In the genomic region with DNA sequence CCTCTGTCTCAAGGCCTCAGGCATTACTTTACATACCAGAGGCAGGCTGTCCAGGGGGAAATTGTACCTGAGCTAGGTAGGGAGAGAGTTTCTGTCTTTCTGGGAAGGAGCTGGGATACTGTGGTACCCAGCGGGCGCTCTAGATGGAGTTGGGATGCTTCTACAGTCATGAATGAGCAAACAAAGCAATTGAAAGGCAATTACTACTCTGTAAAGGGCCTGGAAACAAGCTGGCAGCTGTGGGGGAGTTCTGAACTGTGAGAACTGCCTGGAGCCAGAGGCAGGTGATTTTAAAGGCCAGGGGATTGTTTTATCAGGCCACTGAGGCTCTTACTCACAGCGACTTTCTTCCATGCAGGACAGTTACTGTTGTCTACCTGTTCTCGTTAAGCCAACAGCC, we compare ENCODE assay signal across 10 mouse cellular contexts.
DNase-seq lines count a peak whose midpoint lies in the region; ATAC-seq and TF ChIP-seq lines count a peak whose summit lies in the region.
"Had no signal": no experiment of that assay in that cellular context is flagged by ENCODE, and none has a peak within 500 bp of the region (broad histone marks: within the 10 kb centered on the region; RNA-seq: fewer than 3 reads in every experiment).

No protein-coding gene starts in this region.

- no peak for DNase-seq in midbrain, embryonic 10.5 days (ENCODE audit: low spot score)
- no peak for DNase-seq in thymus, postnatal 36 days
- DNase-seq: liver, embryonic 13.5 days; lung, postnatal 10 days had no signal

- ATAC-seq in midbrain, embryonic 16.5 days: no peak
- ATAC-seq in forebrain, embryonic 13.5 days: peak; percentile 59
- no peak for ATAC-seq in hindbrain, embryonic 13.5 days (ENCODE audit: low FRiP score)
- ATAC-seq in neural tube, embryonic 13.5 days (ENCODE audit: low read depth): peak; percentile 36; the same call in 1 of the 2 replicates
- no peak for ATAC-seq in intestine, postnatal 0 days

- H3K9me3 ChIP-seq in midbrain, embryonic 10.5 days (replicated peaks): no peaks in the 10 kb centered on the region
- no peaks in the 10 kb centered on the region for H3K9me3 ChIP-seq in midbrain, embryonic 16.5 days (replicated peaks; ENCODE audit: control insufficient read depth, low read length, poor library complexity, severe bottlenecking)
- no peaks in the 10 kb centered on the region for H3K9me3 ChIP-seq in forebrain, embryonic 13.5 days (replicated peaks)
- no peaks in the 10 kb centered on the region for H3K9me3 ChIP-seq in hindbrain, embryonic 13.5 days
- no peaks in the 10 kb centered on the region for H3K9me3 ChIP-seq in neural tube, embryonic 13.5 days
- no peaks in the 10 kb centered on the region for H3K9me3 ChIP-seq in intestine, postnatal 0 days (ENCODE audit: control insufficient read depth)
- H3K9me3 ChIP-seq: liver, embryonic 13.5 days had no signal

- H3K4me2 ChIP-seq in midbrain, embryonic 16.5 days (ENCODE audit: low read length): no peak overlapping the region
- H3K4me2 ChIP-seq in forebrain, embryonic 13.5 days: no peak overlapping the region
- no peak overlapping the region for H3K4me2 ChIP-seq in hindbrain, embryonic 13.5 days
- H3K4me2 ChIP-seq in neural tube, embryonic 13.5 days: no peak overlapping the region
- no peak overlapping the region for H3K4me2 ChIP-seq in intestine, postnatal 0 days (replicated peaks; ENCODE audit: low read depth)
- H3K4me2 ChIP-seq: liver, embryonic 13.5 days had no signal

- H3K4me1 ChIP-seq in midbrain, embryonic 10.5 days: peaks cover 28% of the 10 kb centered on the region
- H3K4me1 ChIP-seq in midbrain, embryonic 16.5 days (ENCODE audit: control insufficient read depth, insufficient read depth, low read length): peaks cover 4% of the 10 kb centered on the region; the same call in 1 of the 2 replicates
- H3K4me1 ChIP-seq in forebrain, embryonic 13.5 days: peaks cover 27% of the 10 kb centered on the region
- peaks cover 10% of the 10 kb centered on the region; the same call in 1 of the 2 replicates for H3K4me1 ChIP-seq in hindbrain, embryonic 13.5 days (replicated peaks)
- peaks cover 18% of the 10 kb centered on the region for H3K4me1 ChIP-seq in neural tube, embryonic 13.5 days (replicated peaks)
- no peaks in the 10 kb centered on the region for H3K4me1 ChIP-seq in intestine, postnatal 0 days (replicated peaks; ENCODE audit: control insufficient read depth, insufficient read depth, low read length)
- H3K4me1 ChIP-seq: liver, embryonic 13.5 days had no signal

- 82% methylated on average over 4 of the region's 4 CpGs for WGBS in midbrain, embryonic 10.5 days
- WGBS in midbrain, embryonic 16.5 days: 78% methylated on average over 4 of the region's 4 CpGs
- 36% methylated on average over 4 of the region's 4 CpGs for WGBS in forebrain, embryonic 13.5 days
- WGBS in hindbrain, embryonic 13.5 days: 53% methylated on average over 4 of the region's 4 CpGs
- WGBS in neural tube, embryonic 13.5 days: 32% methylated on average over 4 of the region's 4 CpGs
- 86% methylated on average over 4 of the region's 4 CpGs for WGBS in intestine, postnatal 0 days

- peak overlapping the region; percentile 79 for H3K27ac ChIP-seq in midbrain, embryonic 10.5 days (replicated peaks)
- H3K27ac ChIP-seq in midbrain, embryonic 16.5 days (ENCODE audit: low read length): no peak overlapping the region; the same call in 1 of the 2 replicates
- H3K27ac ChIP-seq in forebrain, embryonic 13.5 days: peak overlapping the region; percentile 82
- H3K27ac ChIP-seq in hindbrain, embryonic 13.5 days: peak overlapping the region; percentile 60
- peak overlapping the region; percentile 54 for H3K27ac ChIP-seq in neural tube, embryonic 13.5 days (replicated peaks)
- H3K27ac ChIP-seq in intestine, postnatal 0 days (ENCODE audit: low read depth, low read length): no peak overlapping the region
- H3K27ac ChIP-seq: liver, embryonic 13.5 days; stomach, postnatal 0 days had no signal

- H3K9ac ChIP-seq in midbrain, embryonic 16.5 days (ENCODE audit: low read depth, low read length): no peak overlapping the region
- no peak overlapping the region for H3K9ac ChIP-seq in forebrain, embryonic 13.5 days
- no peak overlapping the region for H3K9ac ChIP-seq in hindbrain, embryonic 13.5 days
- H3K9ac ChIP-seq in neural tube, embryonic 13.5 days: no peak overlapping the region
- no peak overlapping the region for H3K9ac ChIP-seq in intestine, postnatal 0 days (ENCODE audit: low read depth, low read length)
- H3K9ac ChIP-seq: liver, embryonic 13.5 days had no signal

- no peak for TF ChIP-seq CTCF in intestine, postnatal 0 days (IDR thresholded peaks at IDR 0.05; ENCODE audit: low read depth)

- H3K27me3 ChIP-seq in midbrain, embryonic 10.5 days (ENCODE audit: low read depth, poor library complexity, severe bottlenecking): no peaks in the 10 kb centered on the region
- H3K27me3 ChIP-seq in midbrain, embryonic 16.5 days (ENCODE audit: control insufficient read depth, insufficient read depth, low read depth, low read length): no peaks in the 10 kb centered on the region
- no peaks in the 10 kb centered on the region for H3K27me3 ChIP-seq in forebrain, embryonic 13.5 days
- no peaks in the 10 kb centered on the region for H3K27me3 ChIP-seq in hindbrain, embryonic 13.5 days
- no peaks in the 10 kb centered on the region for H3K27me3 ChIP-seq in neural tube, embryonic 13.5 days
- H3K27me3 ChIP-seq in intestine, postnatal 0 days (replicated peaks; ENCODE audit: control insufficient read depth, insufficient read depth, low read length): no peaks in the 10 kb centered on the region
- H3K27me3 ChIP-seq: liver, embryonic 13.5 days had no signal

- H3K4me3 ChIP-seq in midbrain, embryonic 10.5 days: no peak overlapping the region
- no peak overlapping the region for H3K4me3 ChIP-seq in midbrain, embryonic 16.5 days (ENCODE audit: low read depth, low read length)
- no peak overlapping the region for H3K4me3 ChIP-seq in forebrain, embryonic 13.5 days
- no peak overlapping the region for H3K4me3 ChIP-seq in hindbrain, embryonic 13.5 days
- H3K4me3 ChIP-seq in neural tube, embryonic 13.5 days: no peak overlapping the region
- no peak overlapping the region for H3K4me3 ChIP-seq in intestine, postnatal 0 days (ENCODE audit: low read depth, low read length)
- H3K4me3 ChIP-seq: liver, embryonic 13.5 days had no signal

- no peaks in the 10 kb centered on the region for H3K36me3 ChIP-seq in midbrain, embryonic 10.5 days
- no peaks in the 10 kb centered on the region for H3K36me3 ChIP-seq in midbrain, embryonic 16.5 days (ENCODE audit: control insufficient read depth, insufficient read depth, low read length)
- no peaks in the 10 kb centered on the region for H3K36me3 ChIP-seq in forebrain, embryonic 13.5 days (ENCODE audit: poor library complexity, severe bottlenecking)
- no peaks in the 10 kb centered on the region for H3K36me3 ChIP-seq in hindbrain, embryonic 13.5 days
- H3K36me3 ChIP-seq in neural tube, embryonic 13.5 days: no peaks in the 10 kb centered on the region
- no peaks in the 10 kb centered on the region for H3K36me3 ChIP-seq in intestine, postnatal 0 days (ENCODE audit: control insufficient read depth, insufficient read depth)
- H3K36me3 ChIP-seq: liver, embryonic 13.5 days had no signal

Comparison
In these comparisons a context has a peak if more than half of its experiments do, and no peak if none do; other contexts are left out.
1. H3K27ac ChIP-seq: peak in midbrain, embryonic 10.5 days (single experiment), forebrain, embryonic 13.5 days (single experiment), hindbrain, embryonic 13.5 days (single experiment) and neural tube, embryonic 13.5 days (single experiment); none in midbrain, embryonic 16.5 days (single experiment) and intestine, postnatal 0 days (single experiment).
2. ATAC-seq: peak in forebrain, embryonic 13.5 days (single experiment) and neural tube, embryonic 13.5 days (single experiment); none in midbrain, embryonic 16.5 days (single experiment), hindbrain, embryonic 13.5 days (single experiment) and intestine, postnatal 0 days (single experiment).